Mouse (Mus musculus) natural killer cell, adult 2 months (primary cell): ENCODE measurements around the gene Mcee.

Source experiments
- DNase-seq, 2 experiments: peaks; one replicate each; pipeline ENCODE4 v3.0.0; 2022; ENCODE audit warnings: low spot score in 2 of 2

Mcee gene

GRCm38 (mm10) chr7:64424861-64425260 is 32.5 kb downstream of the Mcee start:
- no peak for DNase-seq

- DNase-seq: no peak
Observed at GRCm38 (mm10) chr7:64439595-64440518, 47.5 kb downstream of the Mcee start.

- DNase-seq: no peak
Observed at GRCm38 (mm10) chr7:64440519-64440918, 48.1 kb downstream of the Mcee start.

GRCm38 (mm10) chr7:64450631-64451030 is 58.2 kb downstream of the Mcee start:
- DNase-seq: no peak

GRCm38 (mm10) chr7:64451441-64451840 is 59.0 kb downstream of the Mcee start:
- no peak for DNase-seq

- no peak for DNase-seq
Observed at GRCm38 (mm10) chr7:64451861-64452382, 59.5 kb downstream of the Mcee start.

- DNase-seq: no peak
Observed at GRCm38 (mm10) chr7:64452471-64453222, 60.2 kb downstream of the Mcee start.

GRCm38 (mm10) chr7:64456176-64456575 is 63.8 kb downstream of the Mcee start:
- no peak for DNase-seq

GRCm38 (mm10) chr7:64456676-64457075 is 64.3 kb downstream of the Mcee start:
- no peak for DNase-seq

GRCm38 (mm10) chr7:64457811-64458210 is 65.4 kb downstream of the Mcee start:
- no peak for DNase-seq
